Comparison of ENCODE assay signal across 9 mouse cellular contexts in genomic region chr15:93594888-93595698, GRCm38 (mm10). TPM values are rescaled to one million over a fixed set of nuclear protein-coding genes. Genes with fewer than 3 reads are reported as not detected.
DNase-seq lines count a peak whose midpoint lies in the region; ATAC-seq and TF ChIP-seq lines count a peak whose summit lies in the region.
"Had no signal": no experiment of that assay in that cellular context is flagged by ENCODE, and none has a peak within 500 bp of the region (broad histone marks: within the 10 kb centered on the region; RNA-seq: fewer than 3 reads in every experiment).

No protein-coding gene starts in this region.

- H3K27ac ChIP-seq in left cerebral cortex, adult 2 months: peak overlapping the region; percentile 96
- peak overlapping the region; percentile 99 for H3K27ac ChIP-seq in limb, embryonic 10.5 days
- peak overlapping the region; percentile 81 for H3K27ac ChIP-seq in midbrain, embryonic 12.5 days (replicated peaks)
- peak overlapping the region; percentile 59 for H3K27ac ChIP-seq in testis, adult 2 months (ENCODE audit: control insufficient read depth, insufficient read depth, low read depth, low read length)

- H3K4me2 ChIP-seq in midbrain, embryonic 12.5 days (replicated peaks): peak overlapping the region; percentile 95

- no peaks in the 10 kb centered on the region for H3K9me3 ChIP-seq in limb, embryonic 10.5 days (replicated peaks)
- H3K9me3 ChIP-seq in midbrain, embryonic 12.5 days: no peaks in the 10 kb centered on the region

- TF ChIP-seq POLR2A in testis, adult 2 months (IDR thresholded peaks at IDR 0.05; ENCODE audit: control insufficient read depth, low read depth, low read length): no peak; the same call in 1 of the 2 replicates

- peak overlapping the region; percentile 99 for H3K4me3 ChIP-seq in left cerebral cortex, adult 2 months
- H3K4me3 ChIP-seq in limb, embryonic 10.5 days: peak overlapping the region; percentile 99
- peak overlapping the region; percentile 84 for H3K4me3 ChIP-seq in midbrain, embryonic 12.5 days
- H3K4me3 ChIP-seq in testis, adult 2 months (ENCODE audit: control insufficient read depth, low read depth, low read length): peak overlapping the region; percentile 83

- H3K4me1 ChIP-seq in limb, embryonic 10.5 days: peaks cover 60% of the 10 kb centered on the region
- H3K4me1 ChIP-seq in midbrain, embryonic 12.5 days: peaks cover 15% of the 10 kb centered on the region
- H3K4me1 ChIP-seq in testis, adult 2 months (ENCODE audit: control insufficient read depth, insufficient read depth, low read length): peaks cover 29% of the 10 kb centered on the region

- peak; percentile 45 to 56 for DNase-seq in left cerebral cortex, adult 2 months (ENCODE audit: extremely low spot score in 1 of 2, low spot score in 2 of 2)
- no peak for DNase-seq in left cerebral cortex, adult 11 months (ENCODE audit: low spot score)
- peak; percentile 77 for DNase-seq in cerebellum, postnatal 10 days
- peak; percentile 18 to 48 for DNase-seq in gastrocnemius, adult 8-10 months (ENCODE audit: low spot score in 2 of 2)
- peak; percentile 82 for DNase-seq in limb, embryonic 10.5 days (ENCODE audit: low spot score)

- no peaks in the 10 kb centered on the region for H3K27me3 ChIP-seq in limb, embryonic 10.5 days (ENCODE audit: low read depth, poor library complexity, severe bottlenecking)
- peaks cover 22% of the 10 kb centered on the region for H3K27me3 ChIP-seq in midbrain, embryonic 12.5 days
- H3K27me3 ChIP-seq in testis, adult 2 months (ENCODE audit: control insufficient read depth, insufficient read depth, low read length): no peaks in the 10 kb centered on the region

- no peak for TF ChIP-seq CTCF in left cerebral cortex, adult 2 months (IDR thresholded peaks at IDR 0.05)
- TF ChIP-seq CTCF in testis, adult 2 months (IDR thresholded peaks at IDR 0.05; ENCODE audit: control insufficient read depth, insufficient read depth, insufficient replicate concordance, low read depth, low read length): no peak

- WGBS in limb, embryonic 10.5 days: under 1% methylated on average over 63 of the region's 64 CpGs
- WGBS in midbrain, embryonic 12.5 days: under 1% methylated on average over 56 of the region's 64 CpGs

- peak overlapping the region; percentile 84 for H3K9ac ChIP-seq in midbrain, embryonic 12.5 days (replicated peaks)

- intact Hi-C loops in left cerebral cortex, adult 2 months (cut with DNase I): loop anchor here (2.0 to 5.0 kb wide), 7 partner anchors 78 to 657 kb away; no protein-coding TSS in a partner anchor

- no peaks in the 10 kb centered on the region for H3K36me3 ChIP-seq in limb, embryonic 10.5 days
- H3K36me3 ChIP-seq in midbrain, embryonic 12.5 days: no peaks in the 10 kb centered on the region
- no peaks in the 10 kb centered on the region for H3K36me3 ChIP-seq in testis, adult 2 months (ENCODE audit: control insufficient read depth, insufficient read depth, low read length)

- ATAC-seq in inflammation-experienced regulatory T-cells, adult 6 months: peak; percentile 19
- ATAC-seq in midbrain, embryonic 12.5 days (ENCODE audit: low FRiP score, low read depth): no peak; the same call in 1 of the 2 replicates

RNA-seq across cellular contexts. Expression of gene Prickle1, which starts 0.6 kb away (rescaled TPM):
- total RNA-seq in left cerebral cortex, adult 2 months (2021): 10 to 100 TPM; 92.4 to 93.4 TPM
- total RNA-seq in gastrocnemius, adult 8-10 months (2022): 1 to 10 TPM; 2.6 to 4.0 (median 3.5) TPM
- polyA plus RNA-seq in inflammation-experienced regulatory T-cells, adult 6 months (2017; shearing (Covaris generic)): 1 to 10 TPM in 1 of 3 experiments, under 1 TPM in 2; 0.45 to 1.5 (median 0.64) TPM
- 20.4 and 25.7 TPM in 2 replicates for polyA plus RNA-seq in limb, embryonic 10.5 days (2016; fragmentation: Nextera tagmentation; extraction: Ambion mirVana)
- polyA plus RNA-seq in midbrain, embryonic 12.5 days (2016; fragmentation: Nextera tagmentation; extraction: Ambion mirVana): 12.8 and 16.9 TPM in 2 replicates
- 3.6 and 3.9 TPM in 2 replicates for polyA plus RNA-seq in testis, adult 2 months (2012; rRNA removed)
- total RNA-seq: MEL had no signal
